Mouse (Mus musculus) kidney, postnatal 25 days (tissue): ENCODE results near the gene Syndig1.

Source experiments
- DNase-seq, 2 experiments: peaks; one replicate each; pipeline ENCODE4 v3.0.0; 2021; ENCODE audit warnings: mixed read lengths in 2 of 2

The Syndig1 gene

GRCm38 (mm10) chr2:149877954-149878353 lies 48.9 kb downstream of the Syndig1 start:
- DNase-seq: no peak

DNA sequence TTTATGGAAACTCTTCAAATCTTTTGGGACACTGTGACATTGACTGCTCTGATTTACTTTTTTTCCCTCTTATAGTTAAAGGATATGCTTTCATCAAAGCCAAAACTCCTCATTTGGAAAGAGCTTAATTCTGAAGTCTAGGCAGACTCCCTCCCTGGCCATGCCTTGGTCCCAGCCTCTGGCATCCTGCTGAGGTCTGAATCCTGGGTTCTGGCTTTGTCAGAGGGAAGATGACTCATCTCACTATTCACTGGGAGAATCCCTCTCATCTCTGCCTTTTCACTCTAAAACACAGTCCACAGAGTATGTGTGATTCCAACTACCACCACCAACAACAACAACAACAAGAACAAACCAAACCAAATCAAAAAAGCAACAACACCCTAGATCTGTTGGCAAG lies 58.6 kb downstream of the Syndig1 start:
- no peak for DNase-seq

GRCm38 (mm10) chr2:149891647-149892046 lies 62.6 kb downstream of the Syndig1 start:
- no peak for DNase-seq

DNA sequence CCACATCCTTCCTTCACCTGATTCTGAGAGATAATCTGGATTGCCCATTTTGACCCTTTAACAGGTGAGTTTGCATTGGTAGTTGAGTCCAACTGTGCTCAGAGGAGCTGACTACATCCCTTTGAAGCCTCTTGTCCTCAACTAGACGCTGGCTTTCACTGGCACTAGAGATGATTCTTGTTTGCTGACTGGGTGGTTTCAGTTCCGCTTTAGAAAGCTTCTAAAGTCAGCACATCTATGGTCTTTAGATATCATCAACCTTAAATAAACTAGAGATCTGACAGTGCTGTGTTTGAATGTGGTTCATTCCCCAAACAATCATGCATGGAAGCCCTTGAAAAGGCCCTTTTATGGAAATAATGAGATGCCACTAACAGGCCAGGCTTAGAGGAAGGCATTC lies 67.3 kb downstream of the Syndig1 start:
- no peak for DNase-seq

DNA sequence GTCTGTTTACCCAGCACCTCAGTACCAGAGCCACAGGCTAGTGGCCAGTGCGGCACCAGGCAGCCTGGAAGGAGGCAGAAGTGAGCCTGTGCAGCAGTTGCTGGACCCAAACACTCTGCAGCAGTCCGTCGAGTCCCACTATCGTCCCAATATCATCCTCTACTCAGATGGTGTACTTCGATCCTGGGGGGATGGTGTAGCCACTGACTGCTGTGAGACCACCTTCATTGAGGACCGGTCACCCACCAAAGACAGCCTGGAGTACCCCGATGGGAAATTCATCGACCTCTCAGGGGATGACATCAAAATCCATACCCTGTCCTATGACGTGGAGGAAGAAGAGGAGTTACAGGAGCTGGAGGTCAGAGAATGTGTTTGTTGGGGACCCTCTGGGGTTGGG lies 70.6 kb downstream of the Syndig1 start:
- DNase-seq: no peak

GRCm38 (mm10) chr2:149900606-149901005 lies 71.6 kb downstream of the Syndig1 start:
- no peak for DNase-seq

DNA sequence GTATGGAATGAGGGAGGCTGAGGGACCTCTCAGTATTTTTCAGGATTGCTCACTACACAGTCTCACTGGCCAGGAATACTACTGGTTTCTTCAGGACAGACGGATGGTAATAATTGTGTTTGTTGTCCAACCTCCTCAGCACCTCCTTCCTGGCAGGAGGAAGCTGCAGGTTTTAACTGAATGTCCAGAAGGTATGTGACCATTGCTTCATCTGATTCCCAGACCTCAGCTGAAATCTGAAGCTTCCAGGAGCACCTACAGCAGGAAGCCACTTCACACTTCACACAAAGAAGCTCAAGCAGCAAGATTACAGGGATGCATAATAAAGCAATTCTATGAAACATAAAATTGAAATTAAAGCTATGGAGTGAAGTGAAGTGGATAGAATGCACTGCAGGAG lies 75.4 kb downstream of the Syndig1 start:
- no peak for DNase-seq

- DNase-seq: no peak
Measured at GRCm38 (mm10) chr2:149906694-149907093, 77.7 kb downstream of the Syndig1 start.

- DNase-seq: no peak
Measured at GRCm38 (mm10) chr2:149917162-149917561, 88.2 kb downstream of the Syndig1 start.

GRCm38 (mm10) chr2:149923561-149923960 lies 94.5 kb downstream of the Syndig1 start:
- DNase-seq: no peak

DNA sequence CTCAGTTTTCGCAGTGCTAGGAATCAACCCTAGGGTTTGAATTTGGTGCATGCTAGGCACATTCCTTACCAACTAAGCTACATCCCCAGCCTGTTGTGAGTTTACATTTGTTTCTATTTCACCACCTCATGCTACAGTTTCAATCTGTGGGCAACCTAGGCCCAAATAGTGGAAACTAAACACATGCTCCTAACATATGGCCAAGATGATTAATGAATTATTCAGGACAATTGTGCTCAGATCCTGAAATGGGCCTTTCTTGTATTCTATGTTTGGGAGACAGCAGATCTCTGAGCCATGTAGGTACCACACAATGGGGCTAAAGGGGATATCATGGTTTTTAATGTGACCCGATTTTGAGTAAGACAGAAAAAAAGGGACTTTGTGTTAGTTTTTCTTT lies 96.9 kb downstream of the Syndig1 start:
- no peak for DNase-seq

DNA sequence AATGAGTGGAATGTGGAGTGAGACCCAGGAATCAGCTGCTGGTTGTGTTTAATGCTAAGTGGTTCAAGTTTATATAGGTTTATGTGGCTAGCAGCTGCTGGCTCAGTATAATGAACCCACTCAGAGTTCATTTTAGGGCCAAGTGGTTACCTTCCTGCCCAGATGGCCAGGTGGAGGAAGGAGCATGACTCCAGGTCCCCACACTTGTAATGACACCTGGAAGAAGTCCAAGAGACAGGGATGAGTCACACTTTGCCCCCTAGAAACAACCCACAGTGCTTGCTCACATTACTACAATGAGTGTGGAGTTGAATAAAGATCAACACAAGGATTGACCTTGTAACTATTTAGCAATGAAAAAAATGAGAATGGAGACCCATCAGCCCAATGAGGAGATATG lies 98.0 kb downstream of the Syndig1 start:
- DNase-seq: no peak

GRCm38 (mm10) chr2:149927481-149927880 lies 98.5 kb downstream of the Syndig1 start:
- DNase-seq: no peak

DNA sequence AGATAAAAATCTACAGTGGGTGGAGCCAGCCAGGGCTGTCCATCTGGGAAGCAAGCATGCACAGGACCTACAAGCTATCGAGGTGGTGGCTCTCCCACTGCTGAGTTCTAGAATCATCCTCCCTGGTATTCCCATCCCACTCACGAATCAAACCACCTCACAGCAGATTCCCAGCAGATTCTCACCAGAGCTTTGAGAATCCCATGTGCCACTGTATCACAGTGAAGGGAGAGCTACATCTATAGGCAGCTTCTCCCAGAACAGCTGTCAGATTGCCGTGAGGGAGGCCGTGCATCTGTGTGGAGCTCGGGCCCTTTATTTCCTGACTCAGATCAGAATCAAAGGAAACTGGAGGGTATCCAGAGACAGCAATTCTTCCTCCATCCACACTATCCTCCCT lies 101.0 kb downstream of the Syndig1 start:
- DNase-seq: no peak

- no peak for DNase-seq
Measured at GRCm38 (mm10) chr2:149931111-149931510, 102.1 kb downstream of the Syndig1 start.

DNA sequence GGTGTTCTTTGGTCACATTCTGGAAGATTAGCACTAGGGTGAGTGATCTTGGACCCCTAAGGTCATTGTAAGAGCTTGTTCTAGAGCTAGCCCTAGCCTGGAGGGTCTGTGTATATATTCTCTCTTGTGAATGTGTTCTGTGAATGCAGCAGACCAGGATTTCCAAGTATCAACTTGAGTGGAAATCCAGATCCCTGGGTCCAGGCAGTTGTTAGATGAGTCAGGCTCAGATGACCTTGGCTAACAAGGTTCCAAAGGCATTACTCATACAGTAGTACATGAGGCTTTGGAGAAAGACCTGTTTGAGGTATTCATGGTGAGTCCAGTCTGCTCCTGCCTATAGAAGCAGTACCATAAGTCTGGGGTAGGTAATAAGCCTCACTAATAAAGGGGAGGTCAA lies 103.1 kb downstream of the Syndig1 start:
- DNase-seq: no peak

GRCm38 (mm10) chr2:149933247-149933898 lies 104.4 kb downstream of the Syndig1 start:
- DNase-seq: no peak

DNA sequence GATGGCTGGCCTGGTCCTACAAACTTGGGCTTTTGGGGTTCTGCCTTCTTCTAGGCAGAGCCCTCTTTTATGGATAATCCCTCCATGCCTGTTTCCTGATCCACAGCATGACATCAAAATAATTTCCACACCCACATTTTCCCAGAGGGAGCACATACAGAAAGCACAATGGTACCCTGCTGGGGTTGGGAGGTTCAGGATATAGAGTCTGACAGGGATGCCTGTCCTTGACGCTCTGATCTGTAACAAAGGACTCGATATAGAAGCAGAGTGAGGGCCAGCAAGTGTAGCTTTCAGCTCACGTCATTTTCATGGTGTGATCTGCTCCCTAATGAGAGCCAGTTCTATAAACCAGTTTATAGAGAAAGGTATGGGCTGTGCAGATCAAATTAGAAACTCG lies 105.1 kb downstream of the Syndig1 start:
- no peak for DNase-seq

DNA sequence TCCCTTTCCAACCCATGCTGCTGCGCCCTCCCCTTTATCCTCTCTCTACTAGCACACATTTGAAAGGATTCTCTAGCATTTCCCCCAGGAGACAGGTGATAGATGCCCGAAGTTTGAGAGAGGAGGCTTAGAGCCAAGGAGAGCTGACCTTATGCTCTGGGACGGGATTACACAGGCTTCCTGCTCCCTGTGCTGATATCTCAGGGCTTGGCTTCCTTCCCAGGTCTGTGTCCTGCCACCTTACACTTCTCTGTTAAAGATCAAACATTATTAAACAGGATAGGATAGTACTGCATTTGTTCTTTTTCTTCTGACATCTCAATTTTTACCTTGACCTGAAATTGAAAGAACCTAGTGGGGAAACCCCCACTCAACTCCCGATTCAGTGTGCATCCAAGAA lies 109.8 kb downstream of the Syndig1 start:
- DNase-seq: peak in 1 of 2 experiments; percentile 16

- DNase-seq: no peak
Measured at GRCm38 (mm10) chr2:149939586-149939985, 110.6 kb downstream of the Syndig1 start.

DNA sequence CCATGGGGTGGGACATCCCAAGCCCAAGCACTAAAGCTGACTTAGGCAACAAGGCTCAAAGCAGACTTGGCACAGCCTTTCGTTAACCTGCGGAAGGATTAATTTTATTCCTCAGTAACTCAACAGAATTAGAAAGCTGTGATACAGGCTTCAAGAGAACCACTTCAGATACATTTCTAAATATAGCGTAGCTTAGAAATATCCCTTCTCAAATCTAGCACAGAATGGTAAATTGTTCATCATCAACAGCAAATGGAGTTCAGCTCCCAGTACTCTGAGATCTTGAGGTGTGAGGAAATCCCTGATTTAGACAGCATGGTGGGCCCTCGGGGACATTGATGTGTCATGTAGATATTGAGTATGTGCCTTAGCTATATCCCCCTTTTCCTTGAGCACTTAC lies 121.6 kb downstream of the Syndig1 start:
- no peak for DNase-seq

DNA sequence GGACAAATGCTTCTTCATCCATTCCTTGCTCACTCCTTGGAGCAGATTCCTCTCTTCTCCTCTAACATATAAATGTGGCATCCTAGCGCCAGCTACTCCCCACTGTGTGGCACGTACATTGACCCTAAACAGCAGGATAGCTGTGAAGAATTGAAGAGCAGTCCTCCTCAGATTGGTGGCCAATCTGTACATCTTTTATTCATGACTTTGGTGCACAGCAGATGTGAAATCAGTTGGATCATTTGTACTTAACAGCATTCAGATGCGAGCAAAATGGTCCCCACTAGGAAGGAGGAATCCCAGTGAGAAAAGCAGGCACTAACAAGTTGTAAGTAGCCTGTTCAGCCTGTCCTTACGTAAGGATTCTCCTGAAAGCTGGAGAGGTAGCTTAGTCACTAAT lies 142.0 kb downstream of the Syndig1 start:
- no peak for DNase-seq

DNA sequence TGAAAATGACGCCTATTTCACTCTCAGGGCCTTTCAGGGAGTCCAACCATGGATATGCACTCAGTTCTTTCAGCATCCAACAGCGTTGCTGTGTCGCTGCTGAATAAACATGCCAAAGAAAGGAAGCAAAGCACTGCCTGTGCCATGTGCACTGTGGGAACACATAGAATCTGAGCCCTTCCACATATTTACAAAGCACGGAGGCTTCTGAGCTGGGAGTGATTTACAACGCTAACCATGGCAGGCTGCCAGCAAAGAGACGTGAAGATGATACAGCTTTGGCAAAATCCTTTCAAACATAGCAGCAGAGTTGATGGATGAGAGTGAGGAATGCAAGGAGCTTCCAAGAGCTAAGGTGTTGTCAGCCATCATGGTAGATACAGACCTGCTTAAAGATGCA lies 144.6 kb downstream of the Syndig1 start:
- DNase-seq: no peak

GRCm38 (mm10) chr2:149980419-149980818 lies 151.4 kb downstream of the Syndig1 start:
- no peak for DNase-seq

DNA sequence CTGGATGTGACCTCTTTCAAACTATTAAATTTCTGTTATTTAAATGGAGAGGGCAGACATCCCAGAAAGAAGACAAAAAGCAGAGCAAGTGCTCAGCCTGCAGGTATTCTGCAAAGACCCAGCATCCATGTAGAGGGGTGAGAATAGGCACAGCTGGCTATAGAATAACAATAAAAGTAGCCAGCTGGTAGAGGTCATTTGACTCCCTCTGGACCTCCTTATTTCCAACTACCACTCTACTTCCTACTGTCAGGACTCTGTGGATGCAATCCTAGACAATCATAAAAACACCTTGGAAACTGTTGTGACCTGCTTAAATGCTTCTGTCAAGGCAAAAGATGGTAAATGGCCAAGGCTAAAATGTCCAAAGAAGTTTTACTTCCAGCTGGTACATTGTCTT lies 153.5 kb downstream of the Syndig1 start:
- DNase-seq: no peak

DNA sequence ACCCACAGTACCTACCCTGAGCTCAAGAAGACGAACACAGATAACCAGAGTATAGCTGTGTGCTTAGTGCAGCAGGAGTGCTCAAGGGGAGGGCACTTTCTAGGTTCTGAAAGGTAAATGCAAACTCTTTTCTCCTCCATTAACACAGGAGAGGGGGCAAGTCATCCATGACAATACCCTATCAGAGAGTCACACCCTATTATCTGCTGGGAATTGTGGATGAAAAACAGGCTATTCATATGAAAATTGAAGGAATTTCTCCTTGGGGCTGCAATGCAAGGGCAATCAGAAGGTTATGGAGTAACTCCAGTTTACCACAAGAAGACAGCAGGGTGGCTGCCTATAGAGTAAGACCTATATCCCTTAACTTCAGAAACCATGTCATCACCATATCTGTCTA lies 154.1 kb downstream of the Syndig1 start:
- DNase-seq: no peak
